In the genomic region with DNA sequence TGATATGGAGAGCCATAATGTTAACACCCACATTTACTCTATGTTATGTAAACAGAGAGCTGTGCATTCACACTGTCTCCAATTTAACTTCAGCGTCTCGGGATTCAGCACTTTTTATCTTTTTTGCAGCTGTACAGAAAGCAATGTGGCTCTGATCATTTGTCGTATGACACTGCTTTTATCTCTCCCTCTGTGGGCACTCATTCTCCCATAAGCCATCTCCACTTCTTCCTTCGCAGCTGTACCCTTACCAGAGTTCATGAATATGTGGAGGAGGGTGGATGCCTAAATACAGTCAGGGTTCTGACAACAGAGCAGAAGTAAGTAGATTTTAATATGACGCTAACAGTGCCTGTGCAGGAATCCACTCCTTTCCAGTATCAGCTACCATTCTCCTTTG, we compare ENCODE assay signal across 25 mouse cellular contexts. TPM values are rescaled to one million over a fixed set of nuclear protein-coding genes. Genes with fewer than 3 reads are reported as not detected.
DNase-seq lines count a peak whose midpoint lies in the region; ATAC-seq and TF ChIP-seq lines count a peak whose summit lies in the region.
"Had no signal": no experiment of that assay in that cellular context is flagged by ENCODE, and none has a peak within 500 bp of the region (broad histone marks: within the 10 kb centered on the region; RNA-seq: fewer than 3 reads in every experiment).

No protein-coding gene starts in this region.

- H3K27me3 ChIP-seq in lung, embryonic 14.5 days (ENCODE audit: insufficient read depth, low read length), result no peaks in the 10 kb centered on the region
- H3K27me3 ChIP-seq: embryonic facial prominence, embryonic 12.5 days; forebrain, embryonic 12.5 days; Patski had no signal

- DNase-seq in frontal cortex, adult 2 months (ENCODE audit: extremely low spot score in 1 of 2, low spot score in 1 of 2), result no peak
- peak; percentile 9 for DNase-seq in lung, embryonic 14.5 days
- DNase-seq in lung, adult 18-20 months, result no peak
- peak; percentile 10 for DNase-seq in brain, adult 2 months (ENCODE audit: low read depth, low spot score)
- no peak for DNase-seq in urinary bladder, postnatal 36 days (ENCODE audit: low spot score in 2 of 2)
- DNase-seq in ovary, postnatal 36 days (ENCODE audit: low spot score), result no peak
- DNase-seq: adrenal gland, adult 8-10 months; adrenal gland, postnatal 14 days; adrenal gland, postnatal 36 days; cerebellum, adult 11 months; cerebellum, adult 18-20 months; cerebellum, adult 8-10 months; cerebellum, adult 9-11 months; cerebellum, postnatal 14 days; cerebellum, postnatal 36 days had no signal

- H3K4me1 ChIP-seq in lung, embryonic 14.5 days (ENCODE audit: insufficient read depth), result no peaks in the 10 kb centered on the region
- H3K4me1 ChIP-seq: embryonic facial prominence, embryonic 12.5 days; forebrain, embryonic 12.5 days had no signal

- WGBS in lung, embryonic 14.5 days, result 38% methylated on average over 5 of the region's 5 CpGs

- no peak overlapping the region for H3K9ac ChIP-seq in lung, embryonic 14.5 days
- H3K9ac ChIP-seq: embryonic facial prominence, embryonic 12.5 days; forebrain, embryonic 12.5 days had no signal

- no peak overlapping the region for H3K27ac ChIP-seq in lung, embryonic 14.5 days (ENCODE audit: low read depth)
- H3K27ac ChIP-seq: embryonic facial prominence, embryonic 10.5 days; embryonic facial prominence, embryonic 12.5 days; forebrain, embryonic 12.5 days had no signal

- ATAC-seq in frontal cortex, adult (ENCODE audit: low TSS enrichment), result peak; percentile 70
- peak; percentile 4; the same call in 1 of the 2 replicates for ATAC-seq in lung, embryonic 14.5 days (ENCODE audit: insufficient read depth)
- peak; percentile 37 for ATAC-seq in megakaryocyte progenitor cell, adult 5-6 weeks (replicated peaks; ENCODE audit: poor library complexity)
- ATAC-seq: activated CD4-positive, CD25-positive, alpha-beta regulatory T cell, adult 4 months; forebrain, embryonic 14.5 days; forebrain, embryonic 16.5 days; Patski had no signal

- no peak overlapping the region for H3K4me3 ChIP-seq in lung, embryonic 14.5 days (ENCODE audit: low read depth, low read length)
- H3K4me3 ChIP-seq: embryonic facial prominence, embryonic 10.5 days; embryonic facial prominence, embryonic 12.5 days; forebrain, embryonic 12.5 days had no signal

- H3K36me3 ChIP-seq in lung, embryonic 14.5 days (ENCODE audit: insufficient read depth), result no peaks in the 10 kb centered on the region
- H3K36me3 ChIP-seq: embryonic facial prominence, embryonic 10.5 days; embryonic facial prominence, embryonic 12.5 days; forebrain, embryonic 12.5 days had no signal

- no peaks in the 10 kb centered on the region for H3K9me3 ChIP-seq in lung, embryonic 14.5 days (ENCODE audit: low read depth, low read length)
- H3K9me3 ChIP-seq: embryonic facial prominence, embryonic 10.5 days; embryonic facial prominence, embryonic 12.5 days; forebrain, embryonic 12.5 days had no signal

- no peak overlapping the region for H3K4me2 ChIP-seq in lung, embryonic 14.5 days
- H3K4me2 ChIP-seq: embryonic facial prominence, embryonic 12.5 days; forebrain, embryonic 12.5 days had no signal

- TF ChIP-seq CTCF in lung, embryonic 14.5 days (IDR thresholded peaks at IDR 0.05; ENCODE audit: low read depth), result no peak

RNA-seq across cellular contexts. Expression of a gene that starts 47.7 kb away (rescaled TPM):
- polyA plus RNA-seq in frontal cortex, adult 2 months (2012; rRNA removed), result 26.7 and 30.1 TPM in 2 replicates
- polyA plus RNA-seq in lung, embryonic 14.5 days (2014; fragmentation: Nextera tagmentation; extraction: Ambion mirVana), result 4.6 and 5.0 TPM in 2 replicates
- 6.9 and 7.5 TPM in 2 replicates for total RNA-seq in megakaryocyte progenitor cell, adult 5-6 weeks (2015)
- total RNA-seq in megakaryocyte progenitor cell, adult 5-6 weeks (2017), result 3.1 and 3.3 TPM in 2 replicates
- total RNA-seq: MEL had no signal

Comparison
In these comparisons a context has a peak if more than half of its experiments do, and no peak if none do; other contexts are left out.
1. DNase-seq: peak in lung, embryonic 14.5 days (single experiment) and brain, adult 2 months (single experiment); none in frontal cortex, adult 2 months (0 of 2), lung, adult 18-20 months (0 of 2), urinary bladder, postnatal 36 days (0 of 2) and ovary, postnatal 36 days (single experiment).
2. ATAC-seq: peak in every context shown above with its lines; median percentile 70 in frontal cortex, adult; 37 in megakaryocyte progenitor cell, adult 5-6 weeks; 4 in lung, embryonic 14.5 days.